Mouse (Mus musculus): Measurements from ENCODE around the gene Rpl3.

Rpl3 gene

GRCm38 (mm10) chr15:80115256-80115655 lies 23.6 kb upstream of the Rpl3 start:
- 66% methylated on average over 5 of the region's 5 CpGs for WGBS

- 95% methylated on average over 7 of the region's 7 CpGs for WGBS
Measured at GRCm38 (mm10) chr15:80114414-80114813, 22.7 kb upstream of the Rpl3 start.

DNA sequence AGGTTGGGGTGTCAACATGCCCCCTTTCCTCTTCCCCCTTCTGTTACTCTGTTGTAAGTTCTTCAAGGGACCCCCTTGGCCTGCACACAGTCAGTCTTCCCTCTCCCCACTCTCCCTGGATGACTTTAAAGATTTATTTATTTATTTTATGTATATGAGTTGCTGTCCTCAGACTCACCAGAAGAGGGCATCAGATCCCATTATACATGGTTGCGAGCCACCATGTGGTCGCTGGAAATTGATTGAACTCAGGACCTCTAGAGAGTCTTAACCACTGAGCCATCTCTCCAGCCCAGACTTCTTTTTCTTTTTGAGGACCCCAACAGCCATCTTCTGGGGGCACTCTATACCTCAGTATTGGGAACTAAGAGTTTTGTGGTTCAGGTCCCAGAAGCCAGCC lies 20.8 kb upstream of the Rpl3 start:
- WGBS: 47% methylated on average over 2 of the region's 2 CpGs

GRCm38 (mm10) chr15:80111436-80111835 lies 19.8 kb upstream of the Rpl3 start:
- 75% methylated on average over 12 of the region's 12 CpGs for WGBS

DNA sequence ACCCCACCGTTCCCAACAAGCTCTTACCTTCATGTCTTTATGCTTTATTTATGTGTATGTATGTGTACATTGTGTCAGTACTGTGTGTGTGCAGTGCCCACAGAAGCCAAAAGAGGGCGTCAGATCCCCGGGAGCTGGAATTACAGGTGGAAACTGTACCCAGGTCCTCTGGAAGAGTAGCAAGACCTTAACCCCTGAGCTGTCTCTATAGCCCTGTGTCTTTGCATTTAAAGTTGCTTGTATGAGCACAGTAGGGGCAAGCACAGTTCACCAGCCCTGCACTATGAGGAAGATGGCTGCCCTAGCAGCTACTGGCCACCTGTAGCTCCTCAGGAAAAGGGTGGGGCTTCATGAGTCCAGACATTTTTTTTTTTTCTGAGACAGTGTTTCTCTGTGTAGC lies 15.9 kb upstream of the Rpl3 start:
- WGBS: 71% methylated on average over 3 of the region's 3 CpGs

- 53% methylated on average over 8 of the region's 8 CpGs for WGBS
Measured at GRCm38 (mm10) chr15:80107143-80107542, 15.5 kb upstream of the Rpl3 start.

DNA sequence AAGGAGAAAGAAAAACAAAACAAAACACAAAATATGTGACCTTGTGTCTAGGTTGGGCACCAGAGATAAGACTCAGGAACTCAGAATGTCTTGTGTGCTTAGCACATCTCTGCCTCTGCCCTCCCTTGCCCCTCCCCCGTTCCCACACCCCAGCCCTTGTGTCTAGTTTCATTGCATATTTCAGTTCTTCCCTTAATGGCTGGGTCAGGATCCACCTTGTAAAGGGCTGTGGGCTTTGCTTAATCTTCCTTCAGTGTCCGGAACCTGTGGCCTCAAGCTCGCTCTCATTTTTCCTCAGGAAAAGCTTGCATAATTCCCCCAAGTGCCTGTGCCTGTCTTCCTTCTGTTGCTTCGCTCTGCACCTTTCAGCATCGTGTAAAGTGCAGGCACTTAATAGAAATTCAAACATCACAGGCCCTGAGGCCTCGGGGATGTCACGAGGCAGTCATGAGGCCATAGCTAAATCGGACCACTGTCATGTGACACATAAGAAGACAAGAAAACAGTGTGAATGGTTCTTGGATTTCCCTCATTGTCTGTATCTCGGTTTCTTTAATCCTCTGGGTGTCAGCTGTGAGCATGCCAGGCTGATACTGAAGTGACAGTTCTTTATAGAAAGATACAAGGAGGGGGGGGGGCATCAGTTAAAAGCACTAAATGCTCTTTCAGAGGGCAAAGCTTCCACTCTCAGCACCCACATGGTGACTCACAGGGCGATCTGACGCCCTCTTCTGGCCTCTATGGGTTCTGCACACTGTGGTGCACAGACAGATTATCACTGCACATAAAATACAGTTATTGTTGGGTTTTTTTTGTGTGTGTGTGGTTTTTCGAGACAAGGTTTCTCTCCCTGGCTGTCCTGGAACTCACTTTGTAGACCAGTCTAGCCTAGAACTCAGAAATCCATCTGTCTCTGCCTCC lies 14.1 kb upstream of the Rpl3 start:
- 48% methylated on average over 12 of the region's 12 CpGs for WGBS

DNA sequence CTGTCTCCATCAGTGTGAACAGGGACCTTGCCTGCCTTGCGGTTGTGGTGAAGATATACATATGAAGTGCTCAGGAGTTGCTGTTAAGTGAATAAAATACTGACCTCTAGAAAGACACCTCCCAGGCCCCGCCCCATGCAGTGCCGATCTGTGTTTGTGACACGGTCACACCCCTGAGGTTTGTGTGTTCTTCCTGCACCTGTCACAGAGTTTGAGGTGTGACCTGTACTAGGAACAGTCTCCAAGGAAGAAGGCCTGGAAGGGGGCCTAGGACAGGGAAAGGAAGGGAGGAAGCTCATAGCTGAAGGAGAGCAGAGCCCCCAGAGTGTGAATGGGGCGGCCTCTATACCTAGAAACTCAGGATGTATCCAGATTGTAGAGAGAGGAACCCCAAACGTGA lies 10.8 kb upstream of the Rpl3 start:
- WGBS: 80% methylated on average over 6 of the region's 6 CpGs

- WGBS: 58% methylated on average over 6 of the region's 6 CpGs
Measured at GRCm38 (mm10) chr15:80101503-80101902, 9.8 kb upstream of the Rpl3 start.

- 36% methylated on average over 10 of the region's 10 CpGs for WGBS
Measured at GRCm38 (mm10) chr15:80100871-80101270, 9.2 kb upstream of the Rpl3 start.

DNA sequence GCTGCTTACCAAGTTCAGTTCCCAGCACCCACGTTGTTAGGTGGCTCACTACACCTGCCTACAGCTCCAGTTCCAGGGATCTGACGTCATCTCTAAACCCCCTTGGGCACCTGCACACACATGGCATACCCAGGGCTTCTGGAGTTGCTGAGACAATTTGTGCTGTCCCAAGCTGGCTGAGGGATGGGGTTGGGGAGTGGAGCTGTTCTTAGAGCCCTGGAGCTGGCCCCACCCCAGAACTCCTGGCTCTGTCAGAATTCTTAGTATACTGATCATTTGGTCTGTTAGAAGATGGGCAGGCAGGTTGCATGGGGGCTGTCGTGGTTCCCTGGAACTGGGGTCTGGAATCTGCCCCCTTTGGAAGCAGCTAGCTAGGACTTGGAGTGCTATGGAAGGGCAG lies 8.5 kb upstream of the Rpl3 start:
- WGBS: 54% methylated on average over 3 of the region's 3 CpGs

- 53% methylated on average over 3 of the region's 3 CpGs for WGBS
Measured at GRCm38 (mm10) chr15:80099477-80099876, 7.8 kb upstream of the Rpl3 start.

GRCm38 (mm10) chr15:80098809-80099208 lies 7.1 kb upstream of the Rpl3 start:
- 29% methylated on average over 9 of the region's 9 CpGs for WGBS

DNA sequence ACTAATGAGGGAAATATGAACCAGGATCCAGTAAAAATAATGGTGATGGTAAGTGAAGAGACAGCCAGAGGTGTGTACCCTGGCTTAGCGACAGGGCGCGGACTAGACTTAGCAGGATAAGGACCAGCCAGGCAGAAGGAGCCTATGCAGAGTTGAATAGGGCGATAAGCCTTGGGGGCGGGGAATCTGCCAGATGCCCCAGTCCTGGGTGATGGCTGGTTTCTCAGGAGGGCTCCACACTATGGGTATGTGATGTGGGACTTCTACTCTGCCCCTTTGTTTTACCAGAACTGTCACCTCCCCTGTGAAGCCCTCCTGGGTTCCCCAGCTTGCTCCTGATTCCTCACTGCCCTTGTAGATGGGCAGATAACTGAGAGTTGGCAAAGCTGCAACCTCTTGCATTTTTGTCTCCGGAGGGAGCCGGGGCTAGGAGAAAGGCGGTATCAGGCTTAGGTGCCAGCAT lies 6.4 kb upstream of the Rpl3 start:
- 41% methylated on average over 8 of the region's 8 CpGs for WGBS

- WGBS: 18% methylated on average over 20 of the region's 20 CpGs
Measured at GRCm38 (mm10) chr15:80096946-80097881, 5.5 kb upstream of the Rpl3 start.

DNA sequence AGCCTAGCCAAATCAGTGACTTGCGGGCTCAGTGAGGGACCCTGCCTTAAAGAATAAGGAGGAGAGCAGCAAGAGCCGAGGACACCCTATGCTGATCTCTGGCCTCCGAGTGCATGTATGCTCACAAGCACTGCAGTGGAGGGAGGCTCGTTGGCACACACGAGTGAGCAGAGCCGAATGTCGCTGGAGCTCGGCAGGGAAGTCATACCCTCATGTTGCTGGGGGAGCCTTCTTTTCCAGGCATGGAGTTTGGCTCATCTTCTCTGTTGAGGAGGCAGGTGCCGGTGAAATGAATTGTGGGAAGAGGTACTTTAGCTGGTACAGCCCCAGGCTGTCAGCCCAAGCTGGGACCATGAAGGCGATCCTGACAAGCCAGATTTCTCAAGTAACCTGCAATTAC lies 4.7 kb upstream of the Rpl3 start:
- 48% methylated on average over 10 of the region's 10 CpGs for WGBS

GRCm38 (mm10) chr15:80095596-80095995 lies 3.9 kb upstream of the Rpl3 start:
- WGBS: 50% methylated on average over 1 of the region's 1 CpGs

- 73% methylated on average over 13 of the region's 13 CpGs for WGBS
Measured at GRCm38 (mm10) chr15:80094201-80094600, 2.5 kb upstream of the Rpl3 start.

- whole genome bisulfite sequencing: 11% methylated on average over 8 of the region's 8 CpGs
Measured at GRCm38 (mm10) chr15:80092599-80092998, 931 bp upstream of the Rpl3 start.

- 19% methylated on average over 7 of the region's 7 CpGs for WGBS
Measured at GRCm38 (mm10) chr15:80092041-80092441, 373 bp upstream of the Rpl3 start.

GRCm38 (mm10) chr15:80090741-80091120 lies 937 bp downstream of the Rpl3 start:
- under 1% methylated on average over 17 of the region's 17 CpGs for WGBS

DNA sequence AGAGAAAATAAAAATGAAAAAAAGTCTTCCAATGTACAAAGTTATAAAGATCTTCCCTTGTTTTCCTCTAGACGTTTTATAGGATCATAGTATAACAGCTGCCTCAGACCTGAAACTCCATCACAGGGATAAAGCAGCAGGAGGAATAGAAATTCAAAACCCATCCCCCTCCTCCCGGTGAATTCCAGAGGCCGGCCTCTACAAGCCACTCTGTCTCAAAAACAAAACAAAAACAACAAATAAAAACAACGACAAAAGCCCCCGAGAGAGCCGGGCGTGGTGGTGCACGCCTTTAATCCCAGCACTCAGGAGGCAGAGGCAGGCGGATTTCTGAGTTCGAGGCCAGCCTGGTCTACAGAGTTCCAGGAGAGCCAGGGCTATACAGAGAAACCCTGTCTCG lies 1.5 kb downstream of the Rpl3 start:
- 76% methylated on average over 11 of the region's 11 CpGs for WGBS
